Mouse (Mus musculus) heart, postnatal 14 days (tissue): ENCODE measurements around the gene Pcbd1. TPM values are rescaled to one million over a fixed set of nuclear protein-coding genes. Genes with fewer than 3 reads are reported as not detected.
"Not testable (repeated sequence)": the region's sequence is repeated elsewhere in the genome, so short reads cannot be mapped to it uniquely, and the experiment has no call there.

ENCODE experiments used
- DNase-seq, 2 experiments: peaks; one replicate each; pipeline ENCODE4 v3.0.0; 2021 to 2022
- intact Hi-C: fragments of 180-260 bp; cut with DNase I; formaldehyde crosslinking; loops from one replicate; pipeline ENCODE4 v1.15.1; 2025
- microRNA-seq, 2 experiments: library from miRNA; unstranded; fragments of <30 nt; microRNA quantifications; one replicate each; pipeline ENCODE4 v1.2.0; 2021 to 2022
- total RNA-seq, 2 experiments: library from RNA; stranded (reverse); gene quantifications; 2 replicates each; pipeline ENCODE4 v1.2.3; 2021

The Pcbd1 gene
- total RNA-seq, 2 experiments from 2014 or later: 1.4 to 2.7 TPM

DNA sequence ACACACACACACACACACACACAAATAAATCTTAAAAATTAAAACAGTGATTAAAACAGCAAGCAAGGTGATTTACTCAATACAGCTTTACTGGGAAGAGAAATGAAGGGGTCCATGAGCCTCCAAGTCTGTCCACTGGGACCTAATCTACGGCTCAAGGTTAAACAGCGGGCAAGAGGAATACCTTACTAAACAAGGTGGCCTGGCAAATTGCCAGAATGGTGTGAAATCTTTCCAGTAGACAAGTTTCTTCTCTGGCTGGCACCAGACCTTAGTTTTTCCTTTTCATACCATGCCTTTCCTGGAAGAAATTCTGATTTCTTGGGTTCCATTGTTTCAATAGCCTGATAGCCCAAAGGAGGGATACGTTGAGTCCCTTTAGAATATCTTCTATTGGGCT lies 663 bp upstream of the Pcbd1 start:
- intact Hi-C loops: no loop called here
- DNase-seq: no peak

DNA sequence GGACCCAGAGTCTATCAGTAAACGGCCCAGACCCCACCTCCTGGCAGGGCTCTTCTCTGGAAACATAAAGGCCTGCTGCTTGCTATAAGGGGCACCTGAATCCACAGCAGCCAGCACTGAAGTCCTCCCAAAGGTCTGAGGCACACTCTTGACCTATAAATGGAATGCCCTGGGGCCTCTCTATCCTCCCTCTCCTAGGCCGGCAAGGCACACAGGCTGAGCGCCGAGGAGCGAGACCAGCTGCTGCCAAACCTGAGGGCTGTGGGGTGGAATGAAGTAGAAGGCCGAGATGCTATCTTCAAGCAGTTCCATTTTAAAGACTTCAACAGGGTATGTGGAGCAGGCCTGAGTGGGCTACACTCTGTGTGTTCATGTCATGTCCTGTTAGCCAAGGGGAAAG lies 2.7 kb downstream of the Pcbd1 start:
- intact Hi-C loops: no loop called here
- no peak for DNase-seq

GRCm38 (mm10) chr10:61103564-61104114 lies 14.5 kb downstream of the Pcbd1 start:
- no peak for DNase-seq
- intact Hi-C loops: no loop called here

DNA sequence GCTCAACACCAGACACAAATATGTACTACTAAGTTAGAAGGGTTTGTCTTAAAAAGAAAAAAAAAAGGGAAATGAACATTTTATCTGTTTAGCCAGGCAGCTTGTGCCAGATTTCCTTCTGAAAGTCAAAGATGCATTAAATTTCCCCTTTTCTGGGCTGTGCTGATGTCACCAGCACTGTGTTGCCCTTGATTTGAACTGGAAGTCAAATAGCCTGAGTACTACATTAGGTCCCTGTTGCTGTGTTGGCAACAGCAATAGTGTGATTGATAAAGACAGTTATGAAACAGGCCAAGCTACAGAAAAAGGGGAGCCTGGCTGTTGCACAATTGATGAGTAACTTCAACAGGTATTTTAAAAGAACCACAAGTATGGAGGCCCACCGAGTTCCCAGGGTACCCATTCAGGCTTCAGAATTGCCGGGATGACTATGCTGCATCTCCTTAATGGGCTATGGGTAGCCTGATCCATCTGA lies 25.2 kb downstream of the Pcbd1 start:
- DNase-seq: no peak
- intact Hi-C loops: no loop called here

DNA sequence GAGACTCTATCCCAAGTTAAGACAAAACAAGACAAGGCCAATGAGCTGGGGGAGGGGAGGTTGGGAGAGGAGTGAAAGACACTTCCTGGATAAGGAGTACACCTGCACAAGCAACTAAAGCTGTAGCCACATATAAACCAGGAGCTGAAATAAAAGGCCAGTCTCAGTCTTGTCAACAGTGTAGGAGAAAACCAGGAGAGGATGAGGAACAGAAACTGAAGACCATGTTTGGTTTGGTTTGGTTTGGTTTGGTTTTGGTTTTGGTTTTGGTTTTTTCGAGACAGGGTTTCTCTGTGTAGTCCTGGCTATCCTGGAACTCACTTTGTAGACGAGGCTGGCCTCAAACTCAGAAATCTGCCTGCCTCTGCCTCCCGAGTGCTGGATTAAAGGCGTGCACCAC lies 32.6 kb downstream of the Pcbd1 start:
- DNase-seq, intact Hi-C loops: not testable (repeated sequence)

DNA sequence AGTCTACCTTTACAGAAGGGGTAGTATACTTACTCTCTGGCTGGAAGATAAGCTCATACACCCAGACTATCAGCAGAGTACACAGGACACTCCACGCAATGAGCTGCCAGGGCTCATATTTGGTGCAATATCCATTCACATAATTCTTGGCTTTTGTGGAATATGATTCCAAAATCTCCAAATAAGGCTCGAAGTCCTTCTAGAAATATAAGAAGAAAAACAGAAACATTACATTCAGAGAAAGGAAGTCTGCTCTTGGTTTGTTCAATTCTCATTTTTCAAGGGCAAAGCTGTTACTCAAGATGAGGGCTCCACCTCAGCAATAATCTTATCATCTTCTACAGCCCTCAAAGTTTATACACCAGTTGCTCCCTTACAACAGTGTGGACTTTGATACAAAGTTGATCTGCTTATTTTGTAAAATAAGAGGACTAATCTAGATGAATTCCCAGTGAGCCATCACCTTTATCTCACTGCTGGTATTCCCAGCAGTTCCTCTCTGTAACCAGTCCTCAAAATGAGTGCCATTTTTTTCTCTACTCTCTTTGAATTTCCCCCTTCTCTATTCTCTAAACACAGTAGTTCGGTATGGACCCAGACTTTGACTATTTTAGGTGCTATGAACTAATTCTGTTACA lies 34.3 kb downstream of the Pcbd1 start:
- intact Hi-C loops: no loop called here
- no peak for DNase-seq

GRCm38 (mm10) chr10:61124462-61124861 lies 35.3 kb downstream of the Pcbd1 start:
- no peak for DNase-seq
- intact Hi-C loops: no loop called here

GRCm38 (mm10) chr10:61128701-61129365 lies 39.7 kb downstream of the Pcbd1 start:
- no peak for DNase-seq
- intact Hi-C loops: no loop called here

DNA sequence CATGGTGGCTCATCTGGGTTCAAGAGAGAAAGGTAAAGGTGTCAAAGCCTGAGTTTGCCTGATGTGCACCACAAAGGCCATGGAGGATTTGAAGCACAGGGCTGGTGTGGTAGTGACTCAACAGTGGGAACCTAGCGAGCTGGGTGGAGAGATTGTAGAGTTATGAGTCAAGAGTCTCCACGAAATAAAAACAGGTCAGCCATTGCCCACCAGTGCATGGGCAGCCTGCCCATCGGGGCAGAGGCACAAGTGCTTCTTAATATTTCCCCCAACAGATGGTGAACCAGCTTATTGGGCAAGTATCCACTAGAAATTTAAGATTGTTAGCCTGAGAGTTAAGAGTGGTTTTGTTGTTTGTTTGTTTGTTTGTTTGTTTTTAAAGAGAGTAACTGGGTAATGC lies 41.8 kb downstream of the Pcbd1 start:
- intact Hi-C loops: no loop called here
- no peak for DNase-seq

- intact Hi-C loops: no loop called here
- DNase-seq: no peak
Observed at GRCm38 (mm10) chr10:61134041-61134440, 44.9 kb downstream of the Pcbd1 start.

DNA sequence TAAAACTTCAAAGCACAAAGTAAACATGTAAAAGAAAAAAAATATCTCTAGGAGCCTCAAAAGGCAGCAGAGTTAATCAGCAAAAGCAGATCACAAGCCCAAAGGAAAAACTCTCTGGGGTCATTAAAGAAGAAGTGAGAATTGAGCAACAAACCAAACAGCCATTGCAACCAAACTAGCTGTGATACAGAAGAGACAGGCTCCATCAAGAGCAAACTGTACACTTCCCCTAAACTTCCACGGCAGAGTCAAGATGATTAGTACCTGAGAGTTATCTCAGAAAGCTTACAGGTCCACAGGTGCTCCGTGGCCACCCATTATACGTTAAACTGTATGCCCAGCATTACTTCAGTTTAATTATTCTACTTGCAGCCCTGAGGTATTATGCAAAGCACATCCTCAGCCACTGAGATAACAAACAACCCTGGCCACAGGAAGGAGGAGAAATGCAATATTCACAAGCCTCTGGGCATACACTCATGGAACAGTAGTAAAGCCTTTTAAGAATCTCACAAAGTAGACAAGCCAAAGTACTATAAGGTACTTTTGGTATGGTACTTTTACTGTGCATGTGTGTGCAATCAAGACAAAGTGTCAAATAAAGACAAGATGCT lies 46.2 kb downstream of the Pcbd1 start:
- no peak for DNase-seq
- intact Hi-C loops: no loop called here

GRCm38 (mm10) chr10:61137567-61137966 lies 48.4 kb downstream of the Pcbd1 start:
- intact Hi-C loops: no loop called here
- DNase-seq: no peak

- no peak for DNase-seq
- intact Hi-C loops: no loop called here
Observed at GRCm38 (mm10) chr10:61143343-61143742, 54.2 kb downstream of the Pcbd1 start.

Small RNAs within 50 kb of the gene (microRNA-seq; reads per million reads assigned to microRNA genes)
- 0 reads per million in 2 experiments for gene Gm44308

Other genes with a start within 250 kb of the Pcbd1 start
- gene Sgpl1, start 58.4 kb downstream of the Pcbd1 start, total RNA-seq: 10 to 100 TPM; 19.1 to 19.9 TPM
- 1 to 10 TPM in 1 of 2 experiments, under 1 TPM in 1; 0.31 to 6.1 TPM for gene Tbata, start 82.6 kb downstream of the Pcbd1 start, total RNA-seq
- 1 to 10 TPM; 3.5 to 4.3 TPM for gene Adamts14, start 184.1 kb downstream of the Pcbd1 start, total RNA-seq
- not detected for gene Prf1, start 208.5 kb downstream of the Pcbd1 start, total RNA-seq